Mouse (Mus musculus): ENCODE measurements around the gene Rbms3. TPM values are rescaled to one million over a fixed set of nuclear protein-coding genes. Genes with fewer than 3 reads are reported as not detected.
A peak's percentile ranks its signal among the peaks of the same experiment; 100 is the strongest.

The Rbms3 gene
- total and polyA plus RNA-seq, 2 experiments from 2014 or later: 56.3 to 77.9 TPM

GRCm38 (mm10) chr9:117508941-117509340 is 120.8 kb downstream of the Rbms3 start:
- DNase-seq (ENCODE audit: low spot score): peak; percentile 66
- Histone ChIP-seq H3K4me1 (ENCODE audit: insufficient read depth, low read length) (no peaks in the 10 kb centered on the region), H3K36me3 (ENCODE audit: insufficient read depth, low read length) (no peaks in the 10 kb centered on the region), H3K27me3 (ENCODE audit: insufficient read depth, low read length) (no peaks in the 10 kb centered on the region), H3K4me3 (ENCODE audit: low read length) (no peak overlapping the region), H3K9ac (replicated peaks; ENCODE audit: low read length) (no peak overlapping the region), H3K9me3 (ENCODE audit: low read length) (no peaks in the 10 kb centered on the region), H3K4me2 (ENCODE audit: low read depth, low read length) (no peak overlapping the region), H3K27ac (no peak overlapping the region)
- peak; percentile 53; the same call in 1 of the 2 replicates for ATAC-seq
- no peak for TF ChIP-seq CTCF (IDR thresholded peaks at IDR 0.05; ENCODE audit: low read depth)
- 41% methylated on average over 11 of the region's 11 CpGs for WGBS

GRCm38 (mm10) chr9:117491866-117492265 is 137.8 kb downstream of the Rbms3 start:
- DNase-seq (ENCODE audit: low spot score) (no peak), ATAC-seq (no peak)
- no peaks in the 10 kb centered on the region for H3K9me3 ChIP-seq (ENCODE audit: low read length)
- H3K4me1 ChIP-seq (ENCODE audit: insufficient read depth, low read length): no peaks in the 10 kb centered on the region
- no peak for TF ChIP-seq CTCF (IDR thresholded peaks at IDR 0.05; ENCODE audit: low read depth)
- H3K36me3 ChIP-seq (ENCODE audit: insufficient read depth, low read length): no peaks in the 10 kb centered on the region
- no peak overlapping the region for H3K4me3 ChIP-seq (ENCODE audit: low read length)
- WGBS: 78% methylated on average over 2 of the region's 2 CpGs
- no peak overlapping the region for H3K4me2 ChIP-seq (ENCODE audit: low read depth, low read length)
- H3K9ac ChIP-seq (replicated peaks; ENCODE audit: low read length): no peak overlapping the region
- H3K27me3 ChIP-seq (ENCODE audit: insufficient read depth, low read length): no peaks in the 10 kb centered on the region
- H3K27ac ChIP-seq: no peak overlapping the region

GRCm38 (mm10) chr9:117484396-117484795 is 145.3 kb downstream of the Rbms3 start:
- Histone ChIP-seq H3K36me3 (ENCODE audit: insufficient read depth, low read length) (no peaks in the 10 kb centered on the region), H3K27ac (no peak overlapping the region), H3K4me1 (ENCODE audit: insufficient read depth, low read length) (no peaks in the 10 kb centered on the region), H3K4me2 (ENCODE audit: low read depth, low read length) (no peak overlapping the region), H3K27me3 (ENCODE audit: insufficient read depth, low read length) (no peaks in the 10 kb centered on the region), H3K9ac (replicated peaks; ENCODE audit: low read length) (no peak overlapping the region), H3K4me3 (ENCODE audit: low read length) (no peak overlapping the region), H3K9me3 (ENCODE audit: low read length) (no peaks in the 10 kb centered on the region)
- TF ChIP-seq CTCF (IDR thresholded peaks at IDR 0.05; ENCODE audit: low read depth): peak; percentile 63
- DNase-seq (ENCODE audit: low spot score): peak; percentile 31
- ATAC-seq: no peak
- 88% methylated on average over 5 of the region's 5 CpGs for WGBS

GRCm38 (mm10) chr9:117476753-117477152 is 153.0 kb downstream of the Rbms3 start:
- H3K9ac ChIP-seq (replicated peaks; ENCODE audit: low read length): no peak overlapping the region
- TF ChIP-seq CTCF (IDR thresholded peaks at IDR 0.05; ENCODE audit: low read depth): no peak
- WGBS: 84% methylated on average over 13 of the region's 13 CpGs
- ATAC-seq (no peak), DNase-seq (ENCODE audit: low spot score) (no peak)
- H3K27ac ChIP-seq: no peak overlapping the region
- no peak overlapping the region for H3K4me2 ChIP-seq (ENCODE audit: low read depth, low read length)
- H3K9me3 ChIP-seq (ENCODE audit: low read length): no peaks in the 10 kb centered on the region
- no peak overlapping the region for H3K4me3 ChIP-seq (ENCODE audit: low read length)
- H3K27me3 ChIP-seq (ENCODE audit: insufficient read depth, low read length): no peaks in the 10 kb centered on the region
- no peaks in the 10 kb centered on the region for H3K36me3 ChIP-seq (ENCODE audit: insufficient read depth, low read length)
- H3K4me1 ChIP-seq (ENCODE audit: insufficient read depth, low read length): no peaks in the 10 kb centered on the region

- Histone ChIP-seq H3K36me3 (ENCODE audit: insufficient read depth, low read length) (no peaks in the 10 kb centered on the region), H3K9ac (replicated peaks; ENCODE audit: low read length) (no peak overlapping the region), H3K4me3 (ENCODE audit: low read length) (no peak overlapping the region), H3K27me3 (ENCODE audit: insufficient read depth, low read length) (no peaks in the 10 kb centered on the region), H3K4me2 (ENCODE audit: low read depth, low read length) (no peak overlapping the region), H3K27ac (no peak overlapping the region), H3K4me1 (ENCODE audit: insufficient read depth, low read length) (no peaks in the 10 kb centered on the region), H3K9me3 (ENCODE audit: low read length) (no peaks in the 10 kb centered on the region)
- no peak for TF ChIP-seq CTCF (IDR thresholded peaks at IDR 0.05; ENCODE audit: low read depth)
- no peak for ATAC-seq
- WGBS: 61% methylated on average over 10 of the region's 10 CpGs
- no peak for DNase-seq (ENCODE audit: low spot score)
Measured at GRCm38 (mm10) chr9:117452816-117453215, 176.9 kb downstream of the Rbms3 start.

GRCm38 (mm10) chr9:117442611-117443010 is 187.1 kb downstream of the Rbms3 start:
- Histone ChIP-seq H3K9me3 (ENCODE audit: low read length) (no peaks in the 10 kb centered on the region), H3K36me3 (ENCODE audit: insufficient read depth, low read length) (no peaks in the 10 kb centered on the region), H3K27me3 (ENCODE audit: insufficient read depth, low read length) (no peaks in the 10 kb centered on the region), H3K4me1 (ENCODE audit: insufficient read depth, low read length) (no peaks in the 10 kb centered on the region), H3K27ac (no peak overlapping the region), H3K9ac (replicated peaks; ENCODE audit: low read length) (no peak overlapping the region), H3K4me3 (ENCODE audit: low read length) (no peak overlapping the region), H3K4me2 (ENCODE audit: low read depth, low read length) (no peak overlapping the region)
- TF ChIP-seq CTCF (IDR thresholded peaks at IDR 0.05; ENCODE audit: low read depth): no peak
- 59% methylated on average over 7 of the region's 7 CpGs for WGBS
- no peak for ATAC-seq
- peak; percentile 53 for DNase-seq (ENCODE audit: low spot score)

GRCm38 (mm10) chr9:117435856-117436255 is 193.9 kb downstream of the Rbms3 start:
- no peaks in the 10 kb centered on the region for H3K4me1 ChIP-seq (ENCODE audit: insufficient read depth, low read length)
- no peaks in the 10 kb centered on the region for H3K27me3 ChIP-seq (ENCODE audit: insufficient read depth, low read length)
- H3K9ac ChIP-seq (replicated peaks; ENCODE audit: low read length): no peak overlapping the region
- H3K4me2 ChIP-seq (ENCODE audit: low read depth, low read length): no peak overlapping the region
- ATAC-seq (no peak), DNase-seq (ENCODE audit: low spot score) (peak; percentile 63)
- H3K4me3 ChIP-seq (ENCODE audit: low read length): no peak overlapping the region
- TF ChIP-seq CTCF (IDR thresholded peaks at IDR 0.05; ENCODE audit: low read depth): peak; percentile 29; the same call in 1 of the 2 replicates
- no peak overlapping the region for H3K27ac ChIP-seq
- 32% methylated on average over 2 of the region's 2 CpGs for whole genome bisulfite sequencing
- no peaks in the 10 kb centered on the region for H3K36me3 ChIP-seq (ENCODE audit: insufficient read depth, low read length)
- H3K9me3 ChIP-seq (ENCODE audit: low read length): no peaks in the 10 kb centered on the region
